19 mouse cellular contexts compared by ENCODE assay signal in the genomic region with DNA sequence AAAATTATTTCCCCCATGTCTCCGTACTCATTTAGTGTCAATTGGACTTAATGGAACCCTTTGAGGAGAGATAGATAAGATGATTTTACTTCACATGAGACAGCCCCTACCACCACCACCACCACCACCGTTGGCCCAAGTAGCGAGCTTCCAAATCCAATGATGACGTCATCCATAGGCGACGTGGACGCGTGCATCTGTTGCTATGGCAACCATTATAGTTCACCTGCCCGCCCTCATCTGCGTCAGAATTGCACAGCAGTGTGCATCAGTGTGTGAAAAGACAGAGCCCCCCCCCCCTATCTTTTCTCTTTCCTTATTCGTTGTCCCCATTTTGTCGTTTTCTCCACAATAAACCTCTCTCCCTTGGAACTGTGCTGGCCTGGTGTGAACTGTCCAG.
DNase-seq lines count a peak whose midpoint lies in the region; ATAC-seq and TF ChIP-seq lines count a peak whose summit lies in the region.
"Had no signal": no experiment of that assay in that cellular context is flagged by ENCODE, and none has a peak within 500 bp of the region (broad histone marks: within the 10 kb centered on the region; RNA-seq: fewer than 3 reads in every experiment).

No protein-coding gene starts in this region.

- intact Hi-C loops in heart, postnatal 36 days (cut with DNase I), result no loop called here

- no peak overlapping the region for H3K4me2 ChIP-seq in heart, embryonic 13.5 days
- H3K4me2 ChIP-seq in lung, embryonic 14.5 days, result no peak overlapping the region
- H3K4me2 ChIP-seq: forebrain, embryonic 13.5 days; neural tube, embryonic 13.5 days had no signal

- H3K36me3 ChIP-seq in heart, embryonic 13.5 days, result no peaks in the 10 kb centered on the region
- H3K36me3 ChIP-seq in lung, embryonic 14.5 days (ENCODE audit: insufficient read depth), result no peaks in the 10 kb centered on the region
- H3K36me3 ChIP-seq in embryonic facial prominence, embryonic 10.5 days (replicated peaks), result no peaks in the 10 kb centered on the region
- H3K36me3 ChIP-seq: neural tube, embryonic 13.5 days had no signal

- TF ChIP-seq POLR2A in lung, adult 2 months (IDR thresholded peaks at IDR 0.05; ENCODE audit: borderline replicate concordance, extremely low read depth, low read depth, low read length), result no peak

- DNase-seq in heart, postnatal 36 days, result no peak
- DNase-seq in lung, embryonic 14.5 days, result no peak
- no peak for DNase-seq in lung, adult 2 months
- peak; percentile 53 for DNase-seq in R1 (ENCODE audit: low read depth, low spot score)
- no peak for DNase-seq in embryonic facial prominence, embryonic 10.5 days (ENCODE audit: low spot score)
- DNase-seq: adrenal gland, adult 8-10 months; cerebellum, adult 9-10 months; gastrocnemius, postnatal 14 days; kidney, postnatal 25 days; left cerebral cortex, postnatal 4 days; liver, postnatal 0 days; right cerebral cortex, postnatal 14 days; spleen, adult 18-20 months had no signal

- TF ChIP-seq CTCF in lung, embryonic 14.5 days (IDR thresholded peaks at IDR 0.05; ENCODE audit: low read depth), result no peak
- no peak for TF ChIP-seq CTCF in lung, adult 2 months (IDR thresholded peaks at IDR 0.05; ENCODE audit: insufficient read depth, low read length)

- H3K4me3 ChIP-seq in heart, embryonic 13.5 days, result no peak overlapping the region
- H3K4me3 ChIP-seq in lung, embryonic 14.5 days (ENCODE audit: low read depth, low read length), result no peak overlapping the region
- no peak overlapping the region for H3K4me3 ChIP-seq in lung, adult 2 months (replicated peaks; ENCODE audit: extremely low read depth, low read depth, low read length)
- H3K4me3 ChIP-seq in embryonic facial prominence, embryonic 10.5 days, result no peak overlapping the region
- H3K4me3 ChIP-seq: erythroblast, embryonic 14.5 days; forebrain, embryonic 13.5 days; megakaryocyte, embryonic 14.5 days; neural tube, embryonic 13.5 days had no signal

- H3K27me3 ChIP-seq in heart, embryonic 13.5 days (replicated peaks), result no peaks in the 10 kb centered on the region
- no peaks in the 10 kb centered on the region for H3K27me3 ChIP-seq in lung, embryonic 14.5 days (ENCODE audit: insufficient read depth, low read length)
- no peaks in the 10 kb centered on the region for H3K27me3 ChIP-seq in embryonic facial prominence, embryonic 10.5 days (replicated peaks; ENCODE audit: low read depth, poor library complexity, severe bottlenecking)
- H3K27me3 ChIP-seq: forebrain, embryonic 13.5 days; neural tube, embryonic 13.5 days had no signal

- ATAC-seq in heart, embryonic 13.5 days (ENCODE audit: extremely low read depth, insufficient number of reproducible peaks, low FRiP score, low TSS enrichment), result no peak
- ATAC-seq in lung, embryonic 14.5 days (ENCODE audit: insufficient read depth), result no peak
- ATAC-seq in activated CD4-positive, CD25-positive, alpha-beta regulatory T cell, adult 4 months, result no peak
- ATAC-seq: forebrain, embryonic 13.5 days had no signal

- peak overlapping the region; percentile 73 for H3K27ac ChIP-seq in heart, embryonic 13.5 days (replicated peaks)
- peak overlapping the region; percentile 86; the same call in 1 of the 2 replicates for H3K27ac ChIP-seq in lung, embryonic 14.5 days (ENCODE audit: low read depth)
- H3K27ac ChIP-seq in embryonic facial prominence, embryonic 10.5 days (replicated peaks), result 0 out of 2 replicates have a peak overlapping the region, but pooled peaks have one; percentile 42
- H3K27ac ChIP-seq: forebrain, embryonic 13.5 days had no signal

- 88% methylated on average over 12 of the region's 12 CpGs for WGBS in heart, embryonic 13.5 days
- 77% methylated on average over 12 of the region's 12 CpGs for WGBS in lung, embryonic 14.5 days
- WGBS in lung, adult 2 months, result 91% methylated on average over 12 of the region's 12 CpGs
- WGBS in embryonic facial prominence, embryonic 10.5 days, result 92% methylated on average over 12 of the region's 12 CpGs

- H3K9ac ChIP-seq in heart, embryonic 13.5 days, result no peak overlapping the region
- H3K9ac ChIP-seq in lung, embryonic 14.5 days, result no peak overlapping the region
- H3K9ac ChIP-seq: forebrain, embryonic 13.5 days; liver, postnatal 0 days had no signal

- peaks cover 34% of the 10 kb centered on the region for H3K4me1 ChIP-seq in heart, embryonic 13.5 days
- peaks cover 11% of the 10 kb centered on the region; the same call in 1 of the 2 replicates for H3K4me1 ChIP-seq in lung, embryonic 14.5 days (ENCODE audit: insufficient read depth)
- peaks cover 3% of the 10 kb centered on the region for H3K4me1 ChIP-seq in lung, adult 2 months (ENCODE audit: control insufficient read depth, insufficient read depth, low read length)
- peaks cover 17% of the 10 kb centered on the region for H3K4me1 ChIP-seq in embryonic facial prominence, embryonic 10.5 days
- H3K4me1 ChIP-seq: megakaryocyte, embryonic 14.5 days had no signal

- H3K9me3 ChIP-seq in heart, embryonic 13.5 days, result no peaks in the 10 kb centered on the region
- peaks cover 3% of the 10 kb centered on the region; the same call in 1 of the 2 replicates for H3K9me3 ChIP-seq in lung, embryonic 14.5 days (ENCODE audit: low read depth, low read length)
- H3K9me3 ChIP-seq in embryonic facial prominence, embryonic 10.5 days, result 0 out of 2 replicates have a peak, but pooled peaks cover 3% of the 10 kb centered on the region
